Mouse (Mus musculus) layer of hippocampus, adult 8-10 months (tissue): Measurements from ENCODE around the gene Gm10985. TPM values are rescaled to one million over a fixed set of nuclear protein-coding genes. Genes with fewer than 3 reads are reported as not detected.

Experiments
- DNase-seq, 2 experiments: peaks; one replicate each; pipeline ENCODE4 v3.0.0; 2022; ENCODE audit warnings: low spot score in 2 of 2
- total RNA-seq, 4 experiments: library from RNA; stranded (reverse); gene quantifications; 2 replicates each; pipeline ENCODE4 v1.2.4; 2022

Gm10985 gene
- not detected for total RNA-seq

DNA sequence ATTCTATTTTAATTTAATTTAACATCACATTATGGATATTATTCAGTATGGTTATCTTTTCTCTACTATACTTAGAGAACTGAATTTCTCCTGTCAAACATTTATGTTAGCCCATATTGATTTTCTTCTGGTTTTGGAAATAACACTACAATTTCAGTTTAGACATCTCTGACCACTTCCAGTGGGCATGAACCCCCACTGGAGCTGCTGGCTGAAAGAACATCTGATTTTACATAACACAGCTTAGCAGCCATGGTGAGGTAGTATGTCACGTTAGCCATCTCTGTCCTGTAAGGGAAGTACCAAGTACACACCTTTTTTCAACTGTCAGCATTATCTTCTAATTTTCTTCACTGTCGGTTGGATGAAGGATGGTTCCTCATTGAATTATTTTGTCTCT, at the start of gene Gm10985:
Gm10985 (plus strand) TSS at position 301 of the 400 bp plus-strand sequence.
- DNase-seq: no peak

DNA sequence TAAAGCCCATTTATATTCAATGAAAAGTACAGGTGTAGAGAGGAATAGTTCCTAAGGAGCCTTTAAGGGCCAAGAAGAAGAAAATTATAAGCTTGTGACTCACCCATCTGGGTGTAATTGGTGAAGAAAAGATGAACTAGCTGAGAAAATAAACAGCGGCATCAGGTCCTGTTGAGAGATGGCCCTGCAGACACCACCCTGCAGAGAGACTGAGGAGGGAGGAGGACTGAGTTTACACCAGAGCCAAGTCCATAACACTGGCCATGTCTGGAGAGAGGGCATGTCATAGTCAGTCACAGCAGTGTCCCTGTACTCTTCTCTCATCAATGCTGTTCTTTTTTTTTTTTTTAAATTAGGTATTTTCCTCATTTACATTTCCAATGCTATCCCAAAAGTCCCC, 48.0 kb upstream of the Gm10985 start:
- DNase-seq: no peak

DNA sequence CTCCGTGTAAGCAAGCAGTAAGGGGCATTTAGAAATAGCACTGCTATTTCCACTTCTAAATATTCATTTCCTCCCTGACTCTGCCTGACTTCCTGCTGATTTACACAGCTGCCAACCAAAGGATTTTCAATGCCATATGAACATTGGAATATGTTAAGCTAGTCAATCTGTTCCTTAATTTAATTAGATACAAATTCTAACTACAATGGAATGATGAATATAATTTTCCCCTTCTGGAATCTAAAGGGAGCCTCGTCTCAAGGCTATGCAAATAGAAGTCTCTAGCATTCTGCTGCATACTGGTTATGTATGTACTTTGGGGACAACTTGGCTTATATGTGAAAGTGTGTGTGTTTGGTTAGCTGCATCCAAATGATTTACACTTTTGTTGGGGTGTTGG, 45.2 kb upstream of the Gm10985 start:
- no peak for DNase-seq

DNA sequence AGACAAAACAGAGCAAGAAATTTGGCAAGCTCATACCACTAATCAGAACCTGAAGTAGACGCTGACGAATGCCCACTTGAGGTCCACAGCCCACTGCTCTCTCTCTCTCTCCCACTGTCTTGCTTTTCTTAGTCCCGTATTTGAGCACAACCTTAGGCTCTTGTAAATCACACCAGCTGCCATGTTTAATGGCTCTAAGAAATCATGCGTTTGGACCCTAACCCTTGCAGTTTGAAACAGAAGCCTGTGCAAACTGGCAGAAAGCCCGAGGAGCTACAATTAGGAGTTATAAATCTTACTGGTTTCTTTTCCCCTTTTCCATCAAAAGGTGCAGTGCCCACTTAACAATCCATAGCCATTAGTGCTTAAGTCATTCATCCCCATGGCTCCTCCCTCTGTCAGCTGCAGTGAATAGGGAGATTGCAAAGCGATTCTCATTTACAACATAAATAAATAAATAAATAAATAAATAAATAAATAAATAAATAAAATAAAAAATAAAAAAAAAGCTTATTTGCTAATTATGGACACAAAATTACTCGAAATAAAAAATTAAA, 31.4 kb upstream of the Gm10985 start:
- DNase-seq: no peak

DNA sequence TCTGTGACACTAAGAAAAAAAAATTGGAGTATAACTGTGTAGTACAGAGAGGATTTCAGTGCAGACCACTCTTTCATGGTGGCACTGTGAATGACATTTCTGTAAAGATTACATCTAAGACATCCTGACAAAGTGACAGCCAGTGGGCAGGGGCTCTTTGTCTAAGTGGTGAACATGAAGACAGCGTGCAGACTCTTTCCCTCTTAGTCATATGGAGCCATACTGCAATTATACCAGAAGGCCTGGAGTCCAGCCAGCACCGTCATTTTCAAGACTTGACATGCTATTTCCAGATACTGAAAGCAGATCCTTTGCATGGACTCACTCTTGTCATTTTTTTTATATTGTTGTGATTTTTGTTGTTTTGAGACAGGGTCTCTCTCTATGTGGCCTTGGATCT, 10.6 kb upstream of the Gm10985 start:
- DNase-seq: no peak

DNA sequence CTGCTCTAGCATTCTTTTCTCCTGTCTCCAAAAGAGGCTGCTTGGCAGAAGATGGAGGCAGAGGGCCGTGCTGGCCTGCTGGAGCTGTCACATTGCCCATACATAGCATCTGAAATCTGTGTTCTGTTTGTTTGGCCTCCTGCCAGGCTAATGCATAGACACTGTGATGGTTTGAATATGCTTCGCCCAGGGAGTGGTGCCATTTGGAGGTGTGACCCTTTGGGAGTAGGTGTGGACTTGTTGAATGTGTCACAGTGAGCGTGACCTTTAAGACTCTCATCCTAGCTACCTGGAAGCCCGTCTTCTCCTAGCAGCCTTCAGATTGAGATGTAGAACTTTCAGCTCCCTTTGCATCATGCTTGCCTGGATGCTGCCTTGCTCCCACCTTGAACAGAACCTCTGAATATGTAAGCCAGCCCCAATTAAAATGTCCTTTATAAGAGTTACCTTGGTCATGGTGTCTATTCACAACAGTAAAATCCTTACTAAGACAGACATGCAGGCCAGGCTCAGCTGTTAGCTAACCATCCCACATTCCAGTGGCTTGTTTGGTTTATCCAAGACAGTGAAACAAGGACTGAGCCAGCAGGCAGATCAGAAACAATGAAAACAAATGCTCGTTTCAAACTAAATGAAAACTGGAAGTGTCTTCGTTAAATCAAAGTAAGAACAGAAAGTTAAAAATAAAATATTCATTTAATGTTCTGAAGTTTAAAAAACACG, 1.5 kb downstream of the Gm10985 start:
- no peak for DNase-seq

DNA sequence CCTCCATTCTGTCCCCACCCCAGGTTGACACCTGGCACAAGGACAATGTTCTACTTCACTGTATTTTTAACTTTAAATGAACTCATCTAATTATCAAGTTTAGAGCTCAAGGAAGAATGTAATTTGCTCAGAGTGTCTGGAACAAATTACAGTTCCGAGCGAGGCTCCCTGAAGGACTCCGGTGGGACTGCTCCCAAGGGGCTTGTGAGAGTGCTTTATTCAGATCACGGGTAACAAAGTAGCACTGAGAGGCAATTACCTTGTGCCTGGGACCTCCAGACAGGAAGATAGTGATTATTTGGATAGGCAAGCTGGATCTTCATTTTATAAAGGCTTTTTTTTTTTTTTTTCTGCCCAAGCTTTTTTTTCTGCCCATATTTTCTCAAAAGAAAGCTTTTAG, 2.8 kb downstream of the Gm10985 start:
- no peak for DNase-seq

DNA sequence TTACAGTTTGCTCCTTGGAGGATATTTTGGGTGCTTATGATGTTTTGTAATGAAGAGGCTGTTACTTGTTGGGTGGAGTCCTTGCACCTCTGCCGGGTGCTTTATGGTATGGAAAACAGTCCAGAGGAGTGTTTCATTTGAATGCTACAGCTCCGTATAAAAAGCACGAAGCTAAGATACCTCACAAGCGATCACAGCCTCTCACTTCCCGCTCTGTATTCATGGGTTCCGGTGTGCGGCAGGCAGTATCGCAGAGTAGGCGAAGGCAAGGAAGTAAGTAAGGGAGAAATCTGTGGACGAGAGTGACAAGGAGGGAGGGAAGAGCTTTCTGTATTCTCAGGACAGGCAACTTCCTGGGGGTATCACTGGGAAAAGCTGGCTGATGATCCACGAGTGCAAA, 3.4 kb downstream of the Gm10985 start:
- no peak for DNase-seq

DNA sequence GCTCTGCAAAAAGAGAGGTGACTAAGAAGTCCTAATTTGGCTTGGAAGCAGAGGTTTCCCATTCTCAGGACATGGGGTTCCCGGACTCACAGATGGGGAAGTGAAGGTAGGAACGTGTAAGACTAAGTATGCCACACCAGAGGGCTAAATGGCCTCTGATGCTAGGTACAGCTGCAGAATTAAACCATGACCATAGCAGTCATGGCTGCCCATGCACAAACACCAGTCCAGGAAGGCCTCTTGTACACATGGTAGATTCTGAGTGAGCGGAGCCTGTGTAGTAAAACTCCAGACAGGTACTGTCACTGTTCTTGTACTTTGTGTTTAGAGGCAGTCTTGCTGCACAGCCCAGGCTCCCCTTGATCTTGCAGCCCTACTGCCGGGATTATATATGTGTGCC, 9.4 kb downstream of the Gm10985 start:
- DNase-seq: no peak

DNA sequence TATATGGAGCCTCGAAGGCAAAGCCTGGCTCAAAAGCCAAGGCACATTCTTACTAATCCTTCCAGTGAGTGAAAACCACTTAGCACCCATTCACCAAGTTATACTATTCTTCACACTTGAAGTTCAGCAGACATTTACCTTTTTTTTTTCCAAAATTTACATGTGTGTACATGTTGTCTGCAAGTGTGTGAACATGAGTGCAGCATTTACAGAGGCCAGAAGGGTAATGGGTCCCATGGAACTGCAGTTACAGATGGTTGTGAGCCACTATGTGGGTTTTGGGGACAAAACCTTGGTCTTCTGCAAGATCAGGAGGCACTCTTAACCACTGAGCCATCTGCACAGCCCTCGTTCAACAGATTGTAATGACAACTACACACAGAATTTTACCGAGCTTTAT, 9.9 kb downstream of the Gm10985 start:
- no peak for DNase-seq

DNA sequence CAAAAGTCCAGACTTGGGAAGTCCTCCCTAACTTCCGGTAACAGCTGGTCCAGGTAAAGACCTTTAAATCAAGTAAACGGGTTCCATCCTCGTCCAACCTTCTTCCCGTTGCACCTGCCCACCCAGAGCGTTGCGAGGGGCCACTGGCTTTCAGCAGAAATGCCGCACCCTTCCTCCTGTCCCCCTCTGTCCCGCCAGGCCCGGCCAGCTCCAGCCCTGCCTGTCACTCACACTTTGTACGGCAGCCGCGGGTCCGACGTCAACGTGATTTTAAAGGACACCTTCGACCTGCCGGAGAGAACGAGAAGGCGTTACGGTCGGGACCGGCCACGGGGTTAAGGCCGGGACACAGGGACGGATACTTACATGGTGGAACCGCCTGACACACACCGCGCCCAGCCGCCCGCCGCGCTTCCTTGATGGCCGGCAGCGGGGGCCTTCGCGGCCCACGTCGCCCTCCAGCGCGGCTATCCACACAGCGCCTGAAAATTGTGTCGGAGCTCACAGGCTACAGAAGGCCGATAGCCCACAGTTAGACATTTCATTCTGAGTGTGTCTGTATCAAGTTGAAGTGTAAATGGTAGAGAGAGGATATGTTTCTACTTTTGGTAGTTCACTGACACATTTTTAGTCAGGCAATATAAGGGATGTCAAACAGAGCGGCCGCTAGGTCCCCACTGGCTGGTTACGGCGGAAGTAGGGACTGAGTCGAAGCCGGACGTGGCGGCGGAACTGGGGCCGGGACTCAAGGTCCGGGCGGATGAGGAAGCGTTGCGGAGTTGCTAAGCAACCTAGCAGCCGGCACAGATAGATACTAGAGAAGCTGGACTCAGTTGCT, 18.7 kb downstream of the Gm10985 start, which contains the start of gene Ufm1:
Ufm1 (minus strand) TSS at position 448 of the 838 bp plus-strand sequence.
- DNase-seq: peak; percentile 92

DNA sequence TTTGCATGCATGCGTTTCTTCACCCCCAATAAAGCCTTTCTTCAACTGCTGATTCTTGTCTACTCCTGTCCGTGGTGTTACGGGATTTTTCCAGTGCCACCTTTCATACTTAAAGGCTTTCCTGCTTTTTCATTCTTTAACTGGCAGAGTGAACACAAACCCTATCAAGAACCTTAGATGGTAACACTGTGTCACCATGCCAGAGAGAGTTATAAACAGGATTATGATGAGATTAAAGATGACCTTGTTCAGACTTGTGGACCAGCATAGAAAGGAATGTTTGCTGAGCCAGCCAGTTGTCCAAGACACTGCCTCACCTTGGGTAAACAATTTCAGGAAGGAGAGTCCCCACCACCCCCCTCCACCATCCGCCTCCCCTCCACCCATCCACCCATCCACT, 23.3 kb downstream of the Gm10985 start:
- no peak for DNase-seq

DNA sequence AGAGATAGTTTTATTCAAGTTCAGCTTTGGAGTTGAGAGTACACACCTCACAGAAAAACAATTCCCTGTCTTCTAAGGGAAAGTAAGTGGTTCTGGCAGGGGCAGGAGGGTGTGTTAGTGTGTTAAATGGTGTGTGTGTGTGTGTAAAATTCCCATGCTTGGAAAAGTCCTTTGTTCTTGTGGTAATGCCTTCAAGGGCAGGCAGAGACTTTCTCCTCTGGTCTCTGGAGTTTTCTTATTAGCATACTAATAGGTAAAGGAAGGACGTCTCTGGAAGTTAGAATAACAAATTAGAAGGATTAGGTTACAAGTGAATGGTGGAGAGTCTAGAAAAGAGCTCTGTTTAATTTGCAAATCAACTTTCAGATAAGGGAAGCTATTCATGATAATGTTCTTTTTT, 24.4 kb downstream of the Gm10985 start:
- no peak for DNase-seq

DNA sequence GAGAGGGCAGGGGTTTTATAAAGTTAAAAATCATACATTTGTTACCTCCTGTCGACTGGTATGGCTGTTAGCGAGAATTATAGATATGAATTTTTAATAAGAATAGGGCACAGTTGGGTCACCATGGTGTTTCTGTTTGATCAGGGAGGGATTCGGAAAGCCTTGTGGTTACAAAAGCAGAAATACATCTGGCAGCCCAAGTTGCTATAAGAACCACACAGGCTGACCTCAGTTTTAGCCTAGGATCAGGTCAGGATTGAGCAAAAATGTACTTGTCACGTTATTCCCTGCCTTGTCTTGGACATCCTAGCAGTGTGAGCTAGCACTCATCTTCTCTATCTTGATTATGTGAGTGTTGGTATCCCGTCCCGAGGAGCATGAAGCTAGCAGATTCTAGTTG, 25.6 kb downstream of the Gm10985 start:
- no peak for DNase-seq

DNA sequence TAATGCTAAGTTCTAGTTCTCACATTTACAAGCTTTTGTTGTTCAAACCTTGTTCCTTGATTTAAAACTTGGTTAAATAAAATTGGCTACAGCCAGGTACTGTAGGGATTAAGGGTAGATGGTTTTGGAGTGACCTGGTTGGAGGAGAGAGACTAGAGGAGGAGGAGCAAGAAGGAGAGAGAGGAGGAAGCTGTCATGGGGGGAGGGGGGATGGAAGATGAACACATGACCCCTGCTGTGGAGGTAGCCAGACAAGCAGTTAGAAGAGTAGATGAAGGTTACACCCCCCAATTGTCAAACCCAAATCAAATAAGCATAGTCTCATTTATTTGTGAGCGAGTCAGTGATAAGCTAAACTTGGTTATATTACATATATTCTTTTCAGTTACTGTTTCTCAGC, 26.7 kb downstream of the Gm10985 start:
- no peak for DNase-seq

DNA sequence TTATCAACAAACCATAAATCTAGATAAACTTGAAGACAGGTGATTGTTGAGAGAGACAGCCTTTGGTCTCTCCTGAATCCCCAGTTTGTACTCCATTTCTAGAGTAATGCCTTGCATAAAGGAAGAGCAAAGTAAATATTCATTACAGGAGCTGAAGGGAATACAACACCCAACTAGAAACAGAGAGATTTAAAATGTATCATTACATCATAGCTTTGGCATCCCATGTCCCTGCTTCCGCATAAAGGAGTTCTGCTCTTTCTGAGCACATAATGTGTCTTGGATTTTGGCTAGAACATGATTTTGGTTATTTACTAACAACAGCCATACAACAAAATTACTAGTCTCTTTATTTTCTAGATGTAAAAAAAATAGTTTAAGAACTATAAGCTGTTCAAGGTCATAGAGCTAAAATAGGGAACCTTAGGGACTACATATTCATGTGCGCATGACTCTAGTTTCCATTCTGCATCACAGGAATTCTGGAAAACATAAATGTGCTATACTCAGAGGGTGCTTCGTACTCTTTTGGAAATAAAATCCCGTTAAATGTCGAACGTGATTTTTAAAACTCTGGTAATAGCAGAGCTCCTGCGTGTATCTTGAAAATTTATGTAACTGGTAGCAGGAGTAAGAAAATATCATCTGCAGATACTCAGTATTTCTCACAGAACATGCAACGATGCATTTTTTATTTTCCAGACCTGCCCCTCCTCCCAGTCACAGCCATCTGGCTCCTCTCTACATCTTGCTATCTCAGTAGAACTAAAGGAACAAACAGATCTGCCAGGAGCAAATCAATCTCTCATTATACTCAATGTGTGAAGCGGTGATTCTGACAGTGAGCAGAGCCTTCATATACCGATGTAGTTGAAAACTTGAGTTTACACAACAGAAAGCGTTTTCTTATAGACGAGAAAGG, 46.0 kb downstream of the Gm10985 start:
- DNase-seq: peak; percentile 78 to 82

Other genes starting within 250 kb of the Gm10985 start
- gene Frem2, start 187.7 kb upstream of the Gm10985 start, total RNA-seq: 1 to 10 TPM; 2.4 to 2.9 (median 2.8) TPM
- gene Ufm1, start 18.7 kb downstream of the Gm10985 start, total RNA-seq: 10 to 100 TPM; 74.8 to 85.2 (median 84.4) TPM